Mouse (Mus musculus) CH12.LX (cell line): ENCODE data around the gene Gnb2. TPM values are rescaled to one million over a fixed set of nuclear protein-coding genes. Genes with fewer than 3 reads are reported as not detected.

Source experiments
- DNase-seq: peaks from one replicate; pipeline ENCODE4 v3.0.0-alpha.2; 2013; ENCODE audit errors: extremely low read depth
- H3K27ac ChIP-seq: 2 replicates; pipeline ENCODE4 v1.5.1; 2012; ENCODE audit warnings: low read depth, mild to moderate bottlenecking, control low read depth, moderate library complexity; ENCODE audit not compliant: insufficient read depth
- H3K27me3 ChIP-seq: replicated peaks from 2 replicates; pipeline ENCODE3; 2012; ENCODE audit warnings: inconsistent platforms
- H3K36me3 ChIP-seq, 2 experiments: replicated peaks in 1 of 2; 2 replicates each; pipeline versions ENCODE3 to v1.6.1; 2012; ENCODE audit warnings: inconsistent platforms in 1 of 2, low read length in 1 of 2, mild to moderate bottlenecking in 1 of 2, mixed read lengths in 1 of 2, moderate library complexity in 1 of 2; ENCODE audit not compliant: control insufficient read depth in 1 of 2, insufficient read depth in 1 of 2
- H3K4me1 ChIP-seq, 2 experiments: 2 replicates each; pipeline ENCODE4 v1.6.1; 2012; ENCODE audit warnings: inconsistent platforms in 1 of 2, moderate library complexity in 1 of 2; ENCODE audit not compliant: insufficient read depth in 2 of 2, control insufficient read depth in 1 of 2
- H3K4me2 ChIP-seq: 2 replicates; pipeline ENCODE4 v1.6.1; 2012; ENCODE audit warnings: low read depth, mild to moderate bottlenecking, control low read depth; ENCODE audit not compliant: poor library complexity, insufficient read depth, severe bottlenecking
- H3K4me3 ChIP-seq, 3 experiments: fragments of 150-350 bp in 1 of 3; sonication (generic) in 1 of 3; replicated peaks in 1 of 3; 2 replicates each; pipeline versions ENCODE3 to v1.5.1; 2011 to 2012; ENCODE audit warnings: low read depth in 2 of 3, low read length in 2 of 3, mild to moderate bottlenecking in 2 of 3, moderate library complexity in 2 of 3, control low read depth in 1 of 3, improper control_type of control experiment in 1 of 3, inconsistent platforms in 1 of 3, mixed read lengths in 1 of 3; ENCODE audit not compliant: poor library complexity in 1 of 3
- H3K79me2 ChIP-seq: replicated peaks from 2 replicates; pipeline ENCODE4 v1.6.1; 2012; ENCODE audit warnings: mild to moderate bottlenecking, moderate library complexity; ENCODE audit not compliant: control insufficient read depth, poor library complexity, insufficient read depth, severe bottlenecking; ENCODE audit errors: extremely low read depth
- H3K9ac ChIP-seq: 2 replicates; pipeline ENCODE4 v1.6.1; 2012; ENCODE audit warnings: low read depth, mild to moderate bottlenecking, control low read depth, moderate library complexity; ENCODE audit not compliant: insufficient read depth
- H3K9me3 ChIP-seq: replicated peaks from 2 replicates; pipeline ENCODE3; 2012; ENCODE audit warnings: low read length, inconsistent platforms, mixed read lengths
- BHLHE40 ChIP-seq: IDR thresholded peaks from 2 replicates; pipeline ENCODE4 v1.6.1; 2011; ENCODE audit warnings: mild to moderate bottlenecking, low read depth, low read length, improper control_type of control experiment
- CHD1 ChIP-seq: IDR thresholded peaks from 2 replicates; pipeline ENCODE4 v1.6.1; 2012; ENCODE audit warnings: low read depth, low read length, improper control_type of control experiment, inconsistent platforms
- CTCF ChIP-seq, 2 experiments: IDR thresholded peaks in 1 of 2; conservative IDR thresholded peaks in 1 of 2; 2 replicates each; pipeline ENCODE4 v1.5.1; 2011 to 2012; ENCODE audit warnings: low read depth in 2 of 2, low read length in 2 of 2, improper control_type of control experiment in 1 of 2, inconsistent platforms in 1 of 2, mild to moderate bottlenecking in 1 of 2, moderate library complexity in 1 of 2
- ELF1 ChIP-seq: IDR thresholded peaks from 2 replicates; pipeline ENCODE4 v1.6.1; 2014; ENCODE audit warnings: low read depth, mild to moderate bottlenecking, inconsistent platforms, low read length, improper control_type of control experiment
- EP300 ChIP-seq: IDR thresholded peaks from 2 replicates; pipeline ENCODE4 v1.6.1; 2011; ENCODE audit warnings: low read length, improper control_type of control experiment
- ETS1 ChIP-seq: conservative IDR thresholded peaks from 2 replicates; pipeline ENCODE4 v1.6.1; 2012; ENCODE audit warnings: low read depth, mild to moderate bottlenecking, inconsistent platforms, low read length, improper control_type of control experiment, moderate library complexity
- JUN ChIP-seq: IDR thresholded peaks from 2 replicates; pipeline ENCODE4 v1.6.1; 2011; ENCODE audit warnings: low read depth, mild to moderate bottlenecking, low read length, improper control_type of control experiment, moderate library complexity; ENCODE audit not compliant: insufficient read depth
- KAT2A ChIP-seq: IDR thresholded peaks from 2 replicates; pipeline ENCODE4 v1.6.1; 2012; ENCODE audit warnings: low read length, improper control_type of control experiment, inconsistent platforms; ENCODE audit not compliant: insufficient replicate concordance
- MAX ChIP-seq: IDR thresholded peaks from 2 replicates; pipeline ENCODE4 v1.6.1; 2011; ENCODE audit warnings: low read length, improper control_type of control experiment
- MEF2A ChIP-seq: IDR thresholded peaks from 2 replicates; pipeline ENCODE4 v1.6.1; 2014; ENCODE audit warnings: low read depth, mild to moderate bottlenecking, inconsistent platforms, low read length, improper control_type of control experiment, borderline replicate concordance
- MXI1 ChIP-seq: IDR thresholded peaks from 2 replicates; pipeline ENCODE4 v1.6.1; 2011; ENCODE audit warnings: mild to moderate bottlenecking, low read depth, low read length, improper control_type of control experiment
- MYC ChIP-seq: IDR thresholded peaks from 2 replicates; pipeline ENCODE4 v1.6.1; 2011; ENCODE audit warnings: low read depth, mild to moderate bottlenecking, improper control_type of control experiment, low read length
- NELFE ChIP-seq: IDR thresholded peaks from 2 replicates; pipeline ENCODE4 v1.6.1; 2011; ENCODE audit warnings: low read depth, low read length, improper control_type of control experiment
- NRF1 ChIP-seq: IDR thresholded peaks from 2 replicates; pipeline ENCODE4 v1.6.1; 2014; ENCODE audit warnings: low read depth, mild to moderate bottlenecking, inconsistent platforms, low read length, improper control_type of control experiment, moderate library complexity
- PAX5 ChIP-seq: IDR thresholded peaks from 2 replicates; pipeline ENCODE4 v1.6.1; 2012; ENCODE audit warnings: low read length, inconsistent platforms, mixed read lengths
- POLR2AphosphoS2 ChIP-seq: IDR thresholded peaks from 2 replicates; pipeline ENCODE4 v1.6.1; 2011; ENCODE audit warnings: low read depth, low read length, improper control_type of control experiment
- RAD21 ChIP-seq: IDR thresholded peaks from 2 replicates; pipeline ENCODE4 v1.6.1; 2011; ENCODE audit warnings: low read depth, mild to moderate bottlenecking, low read length, improper control_type of control experiment, moderate library complexity
- SIN3A ChIP-seq: IDR thresholded peaks from 2 replicates; pipeline ENCODE4 v1.6.1; 2012; ENCODE audit warnings: low read length, improper control_type of control experiment, inconsistent platforms
- SMC3 ChIP-seq: IDR thresholded peaks from 2 replicates; pipeline ENCODE4 v1.6.1; 2011; ENCODE audit warnings: low read depth, low read length, improper control_type of control experiment
- TCF12 ChIP-seq: IDR thresholded peaks from 2 replicates; pipeline ENCODE4 v1.6.1; 2014; ENCODE audit warnings: low read depth, mild to moderate bottlenecking, inconsistent platforms, low read length, improper control_type of control experiment
- UBTF ChIP-seq: IDR thresholded peaks from 2 replicates; pipeline ENCODE4 v1.6.1; 2012; ENCODE audit warnings: low read depth, mild to moderate bottlenecking, inconsistent platforms, low read length, improper control_type of control experiment, moderate library complexity
- USF1 ChIP-seq: IDR thresholded peaks from 2 replicates; pipeline ENCODE4 v1.6.1; 2014; ENCODE audit warnings: low read depth, mild to moderate bottlenecking, inconsistent platforms, low read length, improper control_type of control experiment
- USF2 ChIP-seq: conservative IDR thresholded peaks from 2 replicates; pipeline ENCODE4 v1.6.1; 2011; ENCODE audit warnings: low read depth, low read length, improper control_type of control experiment
- ZC3H11A ChIP-seq: IDR thresholded peaks from 2 replicates; pipeline ENCODE4 v1.6.1; 2012; ENCODE audit warnings: low read depth, mild to moderate bottlenecking, inconsistent platforms, low read length, improper control_type of control experiment
- ZKSCAN1 ChIP-seq: IDR thresholded peaks from 2 replicates; pipeline ENCODE4 v1.6.1; 2012; ENCODE audit warnings: low read depth, inconsistent platforms, low read length, improper control_type of control experiment, borderline replicate concordance
- ZNF384 ChIP-seq: IDR thresholded peaks from 2 replicates; pipeline ENCODE4 v1.6.1; 2012; ENCODE audit warnings: low read depth, low read length, improper control_type of control experiment, inconsistent platforms
- dilution Hi-C: fragments of 300-500 bp; cut with MboI; formaldehyde crosslinking; loops from 2 replicates; pipeline ENCODE4 v1.14.3; 2020; ENCODE audit warnings: low sequenced_read_pairs; ENCODE audit not compliant: extremely low pct_unique_long_range_greater_than_20kb, extremely low pct_ligation_motif_present
- in situ Hi-C: fragments of 300-500 bp; cut with MboI; formaldehyde crosslinking; loops from 3 replicates; pipeline ENCODE4 v1.14.3; 2019; ENCODE audit warnings: low sequenced_read_pairs, low pct_ligation_motif_present, low pct_unique_long_range_greater_than_20kb, mixed read lengths
- polyA plus RNA-seq: library from polyadenylated mRNA; unstranded; fragments of >175 nt; gene quantifications from 2 replicates; pipeline ENCODE4 v1.2.1, GENCODE M21; 2012; ENCODE audit warnings: low read depth; ENCODE audit not compliant: insufficient read length
- total RNA-seq, 2 experiments: library from RNA; depleted of rRNA; stranded (reverse); fragments of 300-350 nt in 1 of 2; fragments of >200 nt in 1 of 2; gene quantifications; 2 replicates each; pipeline ENCODE4 v1.2.3; 2012 to 2014

The Gnb2 gene
- total and polyA plus RNA-seq, 3 experiments = 264 to 480 (median 327) TPM

- dilution Hi-C loops = no loop called here
- Histone ChIP-seq H3K36me3 (no peaks in the 10 kb centered on the region), H3K4me3 (no peak overlapping the region), H3K27ac (no peak overlapping the region), H3K9ac (no peak overlapping the region), H3K27me3 (peaks cover 14% of the 10 kb centered on the region), H3K4me2 (no peak overlapping the region), H3K9me3 (no peaks in the 10 kb centered on the region), H3K79me2 (no peaks in the 10 kb centered on the region), H3K4me1 (no peaks in the 10 kb centered on the region)
- in situ Hi-C loops = no loop called here
- no peak for TF ChIP-seq MAX
- TF ChIP-seq EP300 = no peak
- no peak for TF ChIP-seq ETS1
- TF ChIP-seq ZKSCAN1 = no peak
- TF ChIP-seq MXI1 = no peak
- no peak for TF ChIP-seq TCF12
- TF ChIP-seq CTCF (conservative IDR thresholded peaks at IDR 0.05 in 1 of 2, IDR thresholded peaks at IDR 0.05 in 1 of 2; ENCODE audit: low read depth in 2 of 2, low read length in 2 of 2) = no peak
- TF ChIP-seq RAD21 = no peak
- TF ChIP-seq USF1 = no peak
- no peak for TF ChIP-seq MEF2A
- TF ChIP-seq ZNF384 = no peak
- TF ChIP-seq CHD1 = no peak
- no peak for TF ChIP-seq BHLHE40
- no peak for TF ChIP-seq USF2
- no peak for TF ChIP-seq NRF1
- no peak for TF ChIP-seq MYC
- no peak for TF ChIP-seq SMC3
- no peak for TF ChIP-seq JUN
- no peak for TF ChIP-seq ZC3H11A
- TF ChIP-seq KAT2A = no peak
- no peak for DNase-seq
Measured at GRCm38 (mm10) chr5:137544926-137545325, 11.6 kb upstream of the Gnb2 start.

- DNase-seq = no peak
- TF ChIP-seq EP300 (no peak), MYC (no peak), SMC3 (no peak), BHLHE40 (no peak), PAX5 (no peak), NELFE (no peak), USF2 (no peak), ELF1 (no peak), SIN3A (no peak), UBTF (no peak), POLR2AphosphoS2 (no peak), ZNF384 (no peak)
- dilution Hi-C loops = no loop called here
Measured at GRCm38 (mm10) chr5:137541768-137542540, 8.6 kb upstream of the Gnb2 start.

More at GRCm38 (mm10) chr5:137541768-137542540, 8.6 kb upstream of the Gnb2 start:
- H3K79me2 ChIP-seq = no peaks in the 10 kb centered on the region
- H3K27ac ChIP-seq = no peak overlapping the region
- no peak overlapping the region for H3K9ac ChIP-seq
- in situ Hi-C loops = no loop called here
- peaks cover 5% of the 10 kb centered on the region for H3K27me3 ChIP-seq
- no peaks in the 10 kb centered on the region for H3K4me1 ChIP-seq
- H3K4me3 ChIP-seq = no peak overlapping the region
- H3K4me2 ChIP-seq = no peak overlapping the region
- H3K36me3 ChIP-seq = no peaks in the 10 kb centered on the region
- H3K9me3 ChIP-seq = no peaks in the 10 kb centered on the region
